Mouse (Mus musculus): ENCODE results near the gene Nr0b2.
"Not testable (repeated sequence)": the region's sequence is repeated elsewhere in the genome, so short reads cannot be mapped to it uniquely, and the experiment has no call there.

The Nr0b2 gene

DNA sequence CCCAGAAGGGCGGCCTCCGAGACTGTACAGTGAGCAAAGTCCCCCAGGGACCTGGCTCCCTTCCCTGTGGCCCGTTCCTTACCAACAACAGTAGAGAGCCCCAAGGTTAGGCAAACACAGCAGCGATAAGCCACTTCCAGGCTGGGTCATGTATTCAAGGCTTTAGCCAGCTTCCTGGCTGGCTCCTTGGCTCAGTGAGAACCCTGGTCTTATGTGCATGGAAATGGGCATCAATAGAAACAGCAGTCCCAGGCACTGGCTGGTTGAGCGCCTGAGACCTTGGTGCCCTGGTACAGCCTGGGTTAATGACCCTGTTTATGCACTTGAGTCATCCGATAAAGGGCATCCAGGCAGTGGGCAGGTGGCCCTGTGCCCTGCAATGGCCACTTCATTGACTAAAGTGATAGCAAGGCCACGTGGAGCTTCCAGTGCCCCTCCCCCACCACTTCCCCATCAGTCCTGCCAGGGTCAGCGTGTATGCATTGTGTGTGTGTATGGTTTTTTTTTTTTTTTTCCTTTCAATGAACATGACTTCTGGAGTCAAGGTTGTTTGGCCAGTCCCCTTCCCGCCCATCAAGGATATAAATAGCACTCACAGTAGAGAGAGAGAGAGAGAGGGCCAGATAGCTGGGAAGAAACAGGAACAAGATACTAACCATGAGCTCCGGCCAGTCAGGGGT, at the start of gene Nr0b2:
TSS of gene Nr0b2 (plus strand) at position 609 of the 680 bp plus-strand sequence.
- in situ Hi-C loops (cut with MboI) = no loop called here

- in situ Hi-C loops (cut with MboI) = no loop called here
These were observed 48.9 kb upstream of the Nr0b2 start for GRCm38 (mm10) chr4:133504300-133504699.

DNA sequence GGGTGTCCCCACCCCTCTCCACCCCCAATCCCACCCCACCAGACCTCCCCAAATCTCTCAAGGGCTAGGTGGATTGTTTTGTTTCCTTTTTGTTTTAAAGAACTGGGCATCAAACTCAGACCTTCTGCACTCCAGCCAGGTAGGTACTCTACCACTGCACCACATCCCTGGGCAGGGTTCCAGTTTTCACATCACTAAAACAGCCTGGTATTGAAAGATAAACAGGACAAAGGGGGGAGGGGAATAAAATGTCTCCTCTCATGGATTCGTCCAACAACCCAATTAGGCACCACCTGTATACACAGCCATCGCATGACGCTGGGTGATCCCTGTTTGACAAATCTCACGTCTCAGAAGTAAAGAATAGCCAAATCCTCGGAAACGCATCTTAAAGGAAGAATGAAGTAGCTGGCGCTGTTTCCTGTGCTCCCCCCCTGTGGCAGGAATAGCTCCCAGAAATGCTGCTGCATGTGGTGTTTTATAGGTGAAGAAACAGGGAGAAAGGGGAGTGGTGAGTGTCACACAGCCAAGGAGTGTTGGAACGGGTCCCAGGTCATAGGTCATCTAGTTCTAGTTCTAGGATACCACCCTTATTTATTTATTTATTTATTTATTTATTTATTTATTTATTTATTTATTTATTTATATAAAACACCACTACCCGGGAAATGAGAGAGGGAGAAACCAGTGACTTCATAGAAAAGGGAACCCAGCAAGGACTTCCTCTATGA, 48.3 kb upstream of the Nr0b2 start:
- in situ Hi-C loops (cut with MboI) = no loop called here

- in situ Hi-C loops (cut with MboI) = no loop called here
These were observed 46.6 kb upstream of the Nr0b2 start for GRCm38 (mm10) chr4:133506573-133506972.

- in situ Hi-C loops (cut with MboI) = no loop called here
These were observed 44.2 kb upstream of the Nr0b2 start for GRCm38 (mm10) chr4:133508990-133509389.

DNA sequence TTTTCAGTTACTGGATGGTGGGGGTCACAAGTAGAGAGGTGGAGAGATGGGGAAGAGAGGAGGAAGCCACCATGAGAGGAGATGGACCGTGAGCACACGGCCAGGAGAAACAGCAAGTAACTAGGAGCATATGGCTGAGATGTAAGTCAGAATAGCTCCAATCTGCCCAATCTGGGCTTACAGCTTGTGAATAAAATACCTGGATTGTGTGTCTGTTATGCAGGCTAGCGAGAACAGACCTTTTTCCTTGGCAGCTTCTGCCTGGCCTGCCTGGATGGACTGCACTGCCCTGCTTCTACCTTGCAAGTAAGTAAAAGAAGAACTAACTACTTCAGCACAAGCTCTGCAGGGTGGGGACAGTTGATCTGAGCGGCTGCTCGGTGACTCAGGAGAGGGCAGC, 42.1 kb upstream of the Nr0b2 start:
- in situ Hi-C loops (cut with MboI) = no loop called here

GRCm38 (mm10) chr4:133512511-133512910, 40.7 kb upstream of the Nr0b2 start:
- in situ Hi-C loops (cut with MboI) = not testable (repeated sequence)

GRCm38 (mm10) chr4:133512972-133513371, 40.2 kb upstream of the Nr0b2 start:
- in situ Hi-C loops (cut with MboI) = no loop called here

GRCm38 (mm10) chr4:133518601-133519368, 34.4 kb upstream of the Nr0b2 start, which contains the start of gene Kdf1:
Gene Kdf1, plus strand, starts transcription at chr4:133518963.
- in situ Hi-C loops (cut with MboI) = no loop called here

- in situ Hi-C loops (cut with MboI) = no loop called here
These were observed 33.9 kb upstream of the Nr0b2 start for GRCm38 (mm10) chr4:133519369-133519665.

GRCm38 (mm10) chr4:133521502-133521901, 31.7 kb upstream of the Nr0b2 start:
- in situ Hi-C loops (cut with MboI) = no loop called here

DNA sequence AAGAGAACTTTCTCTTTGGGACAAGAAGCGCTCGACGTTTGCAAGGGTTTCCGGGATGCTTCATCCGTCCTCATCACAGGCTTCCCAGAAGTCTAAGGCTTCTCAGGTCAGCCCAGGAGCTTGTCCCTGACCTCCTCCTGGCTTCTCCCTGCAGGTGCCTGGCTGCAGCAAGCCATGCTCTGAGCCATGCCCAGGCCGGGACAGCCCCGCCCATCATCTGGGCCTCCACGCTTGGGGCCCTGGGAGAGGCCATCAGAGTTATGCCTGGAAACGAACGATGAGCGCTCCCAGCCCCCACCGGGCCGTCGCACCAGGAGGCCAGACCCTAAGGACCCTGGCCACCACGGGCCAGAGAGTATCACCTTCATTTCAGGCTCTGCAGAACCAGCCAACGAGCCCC, 25.4 kb upstream of the Nr0b2 start:
- in situ Hi-C loops (cut with MboI) = no loop called here

- in situ Hi-C loops (cut with MboI) = no loop called here
These were observed 20.4 kb upstream of the Nr0b2 start for GRCm38 (mm10) chr4:133532777-133533176.

DNA sequence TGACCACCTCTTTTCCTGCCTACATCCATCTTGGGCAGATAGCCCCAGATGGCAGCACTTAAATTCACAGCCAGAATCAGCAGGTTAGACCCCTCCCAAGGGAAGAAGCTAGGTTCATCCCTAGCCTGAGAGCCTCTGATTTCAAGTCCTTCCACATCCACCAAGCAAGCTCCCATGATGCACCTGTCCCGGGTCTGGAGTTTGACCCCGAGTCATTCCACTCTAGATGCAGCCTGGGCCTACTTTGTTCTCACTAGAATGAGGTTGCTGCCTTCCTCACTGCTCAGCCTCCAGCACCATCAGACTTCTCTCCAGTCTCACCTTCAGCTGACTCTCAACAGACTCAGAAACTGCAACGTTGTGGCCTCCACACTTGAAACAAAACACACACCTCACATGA, 17.1 kb upstream of the Nr0b2 start:
- in situ Hi-C loops (cut with MboI) = no loop called here

- in situ Hi-C loops (cut with MboI) = no loop called here
These were observed 16.5 kb upstream of the Nr0b2 start for GRCm38 (mm10) chr4:133536652-133537051.

DNA sequence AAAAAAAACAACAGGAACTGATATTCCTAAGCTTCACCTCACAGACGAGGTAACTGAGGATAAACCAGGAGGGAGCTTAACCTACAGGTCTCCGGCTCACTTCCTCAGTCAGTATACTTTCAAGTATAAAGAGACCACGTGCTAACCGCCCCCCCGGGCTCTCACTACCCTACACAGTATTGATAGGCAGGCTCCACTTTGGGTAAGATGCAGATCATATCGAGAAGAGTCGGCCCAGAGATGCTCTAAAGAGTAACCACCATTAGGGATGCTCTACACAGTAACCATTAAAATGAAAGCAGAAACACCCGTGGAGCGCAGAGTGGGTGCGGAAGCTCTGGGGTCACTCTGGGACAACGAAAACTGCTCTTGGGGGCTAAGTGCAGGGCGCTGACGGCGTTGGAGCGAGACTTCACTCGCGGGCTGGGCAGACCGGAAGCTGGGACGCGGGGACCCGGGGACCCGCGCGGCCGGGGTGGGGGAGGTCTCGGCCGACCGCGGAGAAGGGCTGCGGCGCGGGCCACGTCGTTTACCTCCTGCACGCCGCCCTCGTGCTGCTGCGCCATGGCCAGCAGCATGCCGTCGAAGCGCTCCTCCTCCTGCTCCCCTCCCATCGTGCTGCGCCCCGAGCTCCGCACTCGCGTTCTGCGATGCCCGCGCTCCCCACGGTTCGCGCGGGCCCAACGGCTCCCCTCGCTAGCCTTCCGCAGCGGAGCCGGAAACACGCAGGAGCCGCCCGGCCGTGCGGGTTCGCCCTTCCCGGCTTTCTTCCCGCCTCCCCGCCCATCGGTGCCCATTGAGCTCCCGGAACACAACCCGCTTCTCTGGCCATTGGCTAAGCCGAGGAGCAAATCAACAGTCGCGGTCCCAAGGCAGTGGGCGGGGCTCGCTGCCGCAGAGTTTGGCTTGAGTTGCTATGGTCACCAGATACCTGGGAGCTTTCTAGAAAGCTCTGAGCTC, 7.6 kb upstream of the Nr0b2 start, which contains the start of gene Nudc:
TSS of gene Nudc (minus strand) at position 725 of the 960 bp plus-strand sequence.
- in situ Hi-C loops (cut with MboI) = no loop called here

- in situ Hi-C loops (cut with MboI) = no loop called here
These were observed 1.1 kb upstream of the Nr0b2 start for GRCm38 (mm10) chr4:133552029-133552428.

DNA sequence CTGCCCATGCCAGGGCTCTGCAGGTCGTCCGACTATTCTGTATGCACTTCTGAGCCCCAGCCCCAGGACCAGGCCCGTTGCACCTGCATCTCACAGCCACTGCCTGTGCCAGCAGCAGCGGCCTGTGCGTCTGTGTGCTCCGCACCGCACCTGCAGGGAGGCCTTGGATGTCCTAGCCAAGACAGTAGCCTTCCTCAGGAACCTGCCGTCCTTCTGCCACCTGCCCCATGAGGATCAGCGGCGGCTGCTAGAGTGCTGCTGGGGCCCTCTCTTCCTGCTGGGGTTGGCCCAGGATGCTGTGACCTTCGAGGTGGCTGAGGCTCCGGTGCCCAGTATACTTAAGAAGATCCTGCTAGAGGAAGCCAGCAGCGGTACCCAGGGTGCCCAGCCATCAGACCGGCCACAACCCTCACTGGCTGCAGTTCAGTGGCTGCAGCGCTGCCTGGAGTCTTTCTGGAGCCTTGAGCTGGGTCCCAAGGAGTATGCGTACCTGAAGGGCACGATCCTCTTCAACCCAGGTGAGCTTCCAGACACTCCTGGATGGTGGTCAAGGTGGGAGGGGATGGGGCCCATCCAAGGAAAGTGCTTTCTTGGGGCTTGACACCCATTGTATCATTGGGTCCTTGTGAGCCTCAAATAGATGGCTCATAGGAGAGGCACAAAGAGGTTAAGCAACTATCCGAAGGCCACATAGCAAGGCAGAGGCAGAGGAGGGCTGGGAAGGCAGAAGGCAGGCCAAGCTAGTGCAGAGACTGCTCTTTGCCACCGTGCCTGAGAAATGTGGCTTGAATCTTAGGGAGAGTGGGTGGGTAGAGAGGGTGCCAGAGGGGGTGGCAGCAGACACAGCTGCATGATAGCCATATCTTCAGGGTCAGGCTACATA, 513 bp downstream of the Nr0b2 start:
- in situ Hi-C loops (cut with MboI) = no loop called here

GRCm38 (mm10) chr4:133557041-133557717, 4.0 kb downstream of the Nr0b2 start:
- in situ Hi-C loops (cut with MboI) = no loop called here

GRCm38 (mm10) chr4:133559846-133560245, 6.7 kb downstream of the Nr0b2 start:
- in situ Hi-C loops (cut with MboI) = no loop called here

Measured in mature B cell (primary cell).